Mouse (Mus musculus) liver, embryonic 15.5 days (tissue): ENCODE results near the gene Wdr89. TPM values are rescaled to one million over a fixed set of nuclear protein-coding genes. Genes with fewer than 3 reads are reported as not detected.

Source experiments
- polyA plus RNA-seq: library from polyadenylated mRNA; unstranded; fragments of >200 nt; fragmentation: Nextera tagmentation; extraction: Ambion mirVana; gene quantifications from 2 replicates; pipeline ENCODE4 v1.2.1, GENCODE M21; 2015

Gene Wdr89
- polyA plus RNA-seq, 1 experiment from 2014 or later: 3.6 TPM

Other genes starting within 250 kb of the Wdr89 start
- gene Ppp2r5e, start 73.3 kb downstream of the Wdr89 start, polyA plus RNA-seq: 5.1 and 5.2 TPM in 2 replicates
- gene Sgpp1, start 66.2 kb upstream of the Wdr89 start, polyA plus RNA-seq: 13.3 and 15.6 TPM in 2 replicates
- gene Syne2, start 148.6 kb upstream of the Wdr89 start, polyA plus RNA-seq: 5.1 and 5.8 TPM in 2 replicates